Mouse (Mus musculus) large intestine, adult 2 months (tissue): ENCODE results near the gene Dynlt1b. TPM values are rescaled to one million over a fixed set of nuclear protein-coding genes. Genes with fewer than 3 reads are reported as not detected.

Experiments
- polyA plus RNA-seq: library from polyadenylated mRNA; depleted of rRNA; stranded (reverse); fragments of >200 nt; gene quantifications from 2 replicates; pipeline ENCODE4 v1.2.3, GENCODE M21; 2012; rRNA removed

Gene Dynlt1b
- polyA plus RNA-seq, 1 experiment, result 485 TPM

Other genes starting within 250 kb of the Dynlt1b start
- 22.6 and 30.0 TPM in 2 replicates for gene Tmem181a, start 173.3 kb upstream of the Dynlt1b start, polyA plus RNA-seq
- 14.0 and 15.0 TPM in 2 replicates for gene Dynlt1a, start 112.6 kb upstream of the Dynlt1b start, polyA plus RNA-seq
- 7.9 and 8.5 TPM in 2 replicates for gene Dynlt1c, start 171.6 kb downstream of the Dynlt1b start, polyA plus RNA-seq
- 96.9 and 97.6 TPM in 2 replicates for gene Dynlt1f, start 225.8 kb downstream of the Dynlt1b start, polyA plus RNA-seq
- 3.6 and 5.7 TPM in 2 replicates for gene Sytl3, start 229.0 kb downstream of the Dynlt1b start, polyA plus RNA-seq